Mouse (Mus musculus): ENCODE data around the gene Tmem132d. TPM values are rescaled to one million over a fixed set of nuclear protein-coding genes. Genes with fewer than 3 reads are reported as not detected.

Tmem132d gene
- polyA plus RNA-seq (2014; fragmentation: Nextera tagmentation; extraction: Ambion mirVana), result 0.15 and 0.20 TPM in 2 replicates

DNA sequence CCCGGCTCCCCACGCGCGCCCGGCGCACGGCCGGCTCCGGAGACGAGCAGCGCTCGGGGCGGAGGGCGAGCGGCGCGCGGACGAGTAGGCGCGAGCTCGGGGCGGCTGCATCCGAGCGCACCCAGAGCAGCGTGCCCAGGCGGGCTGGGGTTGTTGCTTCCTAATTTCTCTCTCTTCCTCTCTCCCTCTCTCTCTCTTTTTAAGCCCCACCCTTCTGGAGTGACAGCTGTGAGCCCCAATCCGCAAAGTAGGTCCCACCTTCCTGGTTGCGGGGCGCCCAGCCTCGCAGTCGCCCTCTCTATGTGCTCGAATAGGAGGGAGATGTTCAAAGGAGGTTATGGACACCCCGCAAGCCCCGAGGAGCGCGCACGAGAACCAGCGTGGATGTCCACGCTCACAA is at the start of gene Tmem132d:
Gene Tmem132d, minus strand, starts transcription at position 162 of the 400 bp plus-strand sequence.
- DNase-seq (ENCODE audit: low spot score), result no peak
- H3K9me3 ChIP-seq (ENCODE audit: control insufficient read depth, low read length), result no peaks in the 10 kb centered on the region
- 1% methylated on average over 39 of the region's 40 CpGs for WGBS
- ATAC-seq (replicated peaks; ENCODE audit: low FRiP score, low TSS enrichment, low read depth), result no peak
- H3K4me1 ChIP-seq (replicated peaks; ENCODE audit: control insufficient read depth, insufficient read depth, low read length), result no peaks in the 10 kb centered on the region
- 0 out of 2 replicates have a peak within 1 kb of the TSS, but pooled peaks have one; percentile 13 for H3K9ac ChIP-seq (ENCODE audit: low read length)
- H3K4me2 ChIP-seq (ENCODE audit: low read length), result peak within 1 kb of the TSS; percentile 53
- peaks cover 65% of the 10 kb centered on the region for H3K27me3 ChIP-seq (replicated peaks; ENCODE audit: control insufficient read depth, insufficient read depth, low read length)
- peak within 1 kb of the TSS; percentile 30 for H3K4me3 ChIP-seq (ENCODE audit: low read depth, low read length)
- H3K27ac ChIP-seq (ENCODE audit: low read depth), result no peak within 1 kb of the TSS
- no peaks in the 10 kb centered on the region for H3K36me3 ChIP-seq (ENCODE audit: control insufficient read depth, insufficient read depth, low read length)

DNA sequence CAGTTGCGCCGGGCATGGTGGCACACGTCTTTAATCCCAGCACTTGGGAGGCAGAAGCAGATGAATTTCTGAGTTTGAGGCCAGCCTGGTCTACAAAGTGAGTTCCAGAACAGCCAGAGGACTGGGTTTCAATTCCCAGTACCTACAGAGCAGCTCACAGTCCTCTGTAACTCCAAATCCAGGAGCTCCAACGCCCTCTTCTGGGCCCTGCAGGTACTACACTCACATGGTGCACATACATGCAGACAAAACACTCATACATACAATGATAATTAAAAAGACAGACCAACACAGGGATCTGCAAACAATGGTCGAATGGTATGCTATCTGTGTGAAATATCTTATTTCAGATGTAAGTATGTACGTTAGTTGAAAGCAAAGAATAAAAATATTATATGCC is 47.9 kb upstream of the Tmem132d start:
- no peaks in the 10 kb centered on the region for H3K4me1 ChIP-seq (replicated peaks; ENCODE audit: control insufficient read depth, insufficient read depth, low read length)
- no peak for ATAC-seq (replicated peaks; ENCODE audit: low FRiP score, low TSS enrichment, low read depth)
- no peak overlapping the region for H3K4me2 ChIP-seq (ENCODE audit: low read length)
- H3K36me3 ChIP-seq (ENCODE audit: control insufficient read depth, insufficient read depth, low read length), result no peaks in the 10 kb centered on the region
- H3K27ac ChIP-seq (ENCODE audit: low read depth), result no peak overlapping the region
- 84% methylated on average over 6 of the region's 6 CpGs for WGBS
- peaks cover 22% of the 10 kb centered on the region for H3K27me3 ChIP-seq (replicated peaks; ENCODE audit: control insufficient read depth, insufficient read depth, low read length)
- H3K9ac ChIP-seq (ENCODE audit: low read length), result no peak overlapping the region
- no peak overlapping the region for H3K4me3 ChIP-seq (ENCODE audit: low read depth, low read length)
- no peak for DNase-seq (ENCODE audit: low spot score)
- no peaks in the 10 kb centered on the region for H3K9me3 ChIP-seq (ENCODE audit: control insufficient read depth, low read length)

DNA sequence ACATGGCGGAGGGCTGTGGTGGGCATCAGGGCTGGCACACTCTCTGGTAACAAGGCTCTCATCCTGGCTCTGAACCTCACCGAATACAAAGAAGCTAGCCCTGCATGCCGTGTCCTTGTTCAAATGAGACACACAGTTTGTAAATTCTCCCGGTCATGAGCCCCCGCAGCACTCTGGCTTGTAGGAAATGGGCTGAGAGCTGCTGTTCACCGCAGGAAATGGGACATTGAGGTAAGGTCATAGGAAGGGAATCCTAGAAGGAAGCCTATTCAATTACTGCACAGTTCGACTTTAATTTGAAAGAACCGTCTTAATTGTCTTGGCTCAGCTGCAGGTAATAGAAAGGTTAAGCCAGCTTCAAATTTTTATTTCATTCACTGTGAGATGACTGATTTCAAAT is 42.5 kb upstream of the Tmem132d start:
- no peak overlapping the region for H3K27ac ChIP-seq (ENCODE audit: low read depth)
- H3K4me1 ChIP-seq (replicated peaks; ENCODE audit: control insufficient read depth, insufficient read depth, low read length), result no peaks in the 10 kb centered on the region
- no peaks in the 10 kb centered on the region for H3K9me3 ChIP-seq (ENCODE audit: control insufficient read depth, low read length)
- no peaks in the 10 kb centered on the region for H3K36me3 ChIP-seq (ENCODE audit: control insufficient read depth, insufficient read depth, low read length)
- no peak overlapping the region for H3K9ac ChIP-seq (ENCODE audit: low read length)
- ATAC-seq (replicated peaks; ENCODE audit: low FRiP score, low TSS enrichment, low read depth), result no peak
- no peak overlapping the region for H3K4me2 ChIP-seq (ENCODE audit: low read length)
- WGBS, result 87% methylated on average over 8 of the region's 8 CpGs
- DNase-seq (ENCODE audit: low spot score), result no peak
- H3K27me3 ChIP-seq (replicated peaks; ENCODE audit: control insufficient read depth, insufficient read depth, low read length), result no peaks in the 10 kb centered on the region
- no peak overlapping the region for H3K4me3 ChIP-seq (ENCODE audit: low read depth, low read length)

DNA sequence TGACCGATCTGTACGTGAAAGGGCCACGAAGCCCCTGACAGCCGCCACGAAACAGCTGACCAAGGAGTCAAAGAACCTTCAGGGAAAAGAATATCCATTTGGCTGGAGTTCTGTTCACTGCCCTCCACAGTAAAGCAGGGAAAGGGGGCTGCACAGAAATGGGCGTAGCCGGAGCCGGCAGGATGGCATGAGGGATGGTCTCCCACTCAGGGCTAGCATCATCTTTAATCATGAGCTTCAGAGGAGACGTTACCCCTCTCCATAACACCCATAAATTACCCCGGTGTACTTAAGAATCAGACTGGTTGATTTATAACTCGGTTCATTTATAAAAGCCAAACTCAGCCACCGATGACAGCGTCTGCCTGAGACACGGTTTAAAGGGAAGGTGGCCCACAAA is 36.9 kb upstream of the Tmem132d start:
- ATAC-seq (replicated peaks; ENCODE audit: low FRiP score, low TSS enrichment, low read depth), result no peak
- Histone ChIP-seq H3K36me3 (ENCODE audit: control insufficient read depth, insufficient read depth, low read length) (no peaks in the 10 kb centered on the region), H3K4me2 (ENCODE audit: low read length) (no peak overlapping the region), H3K27me3 (replicated peaks; ENCODE audit: control insufficient read depth, insufficient read depth, low read length) (no peaks in the 10 kb centered on the region), H3K9ac (ENCODE audit: low read length) (no peak overlapping the region), H3K4me3 (ENCODE audit: low read depth, low read length) (no peak overlapping the region), H3K27ac (ENCODE audit: low read depth) (no peak overlapping the region), H3K4me1 (replicated peaks; ENCODE audit: control insufficient read depth, insufficient read depth, low read length) (no peaks in the 10 kb centered on the region), H3K9me3 (ENCODE audit: control insufficient read depth, low read length) (no peaks in the 10 kb centered on the region)
- no peak for DNase-seq (ENCODE audit: low spot score)
- 46% methylated on average over 14 of the region's 14 CpGs for WGBS

DNA sequence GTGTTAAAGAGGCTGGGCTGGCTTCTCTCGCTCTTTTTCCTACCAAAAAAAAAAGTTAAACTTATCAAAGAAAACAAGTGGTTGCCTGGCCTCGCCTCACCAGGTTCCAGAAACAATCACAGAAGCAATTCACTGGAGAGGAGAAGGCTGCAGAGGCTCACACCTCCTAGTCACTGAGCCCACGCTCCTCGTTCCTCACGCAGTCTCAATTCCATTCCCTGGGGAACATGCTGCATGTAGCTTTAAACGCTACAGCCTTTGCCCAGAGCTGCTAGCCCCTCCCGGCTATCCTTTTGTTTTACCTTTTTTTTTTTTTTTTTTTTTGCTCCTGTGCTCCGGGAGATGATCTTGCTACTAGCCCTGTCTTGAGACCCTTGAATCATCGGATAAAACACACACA is 31.6 kb upstream of the Tmem132d start:
- Histone ChIP-seq H3K9me3 (ENCODE audit: control insufficient read depth, low read length) (no peaks in the 10 kb centered on the region), H3K36me3 (ENCODE audit: control insufficient read depth, insufficient read depth, low read length) (no peaks in the 10 kb centered on the region), H3K4me2 (ENCODE audit: low read length) (no peak overlapping the region), H3K27me3 (replicated peaks; ENCODE audit: control insufficient read depth, insufficient read depth, low read length) (no peaks in the 10 kb centered on the region), H3K27ac (ENCODE audit: low read depth) (no peak overlapping the region), H3K9ac (ENCODE audit: low read length) (no peak overlapping the region), H3K4me1 (replicated peaks; ENCODE audit: control insufficient read depth, insufficient read depth, low read length) (no peaks in the 10 kb centered on the region), H3K4me3 (ENCODE audit: low read depth, low read length) (no peak overlapping the region)
- WGBS, result 10% methylated on average over 9 of the region's 9 CpGs
- ATAC-seq (replicated peaks; ENCODE audit: low FRiP score, low TSS enrichment, low read depth) (no peak), DNase-seq (ENCODE audit: low spot score) (no peak)

DNA sequence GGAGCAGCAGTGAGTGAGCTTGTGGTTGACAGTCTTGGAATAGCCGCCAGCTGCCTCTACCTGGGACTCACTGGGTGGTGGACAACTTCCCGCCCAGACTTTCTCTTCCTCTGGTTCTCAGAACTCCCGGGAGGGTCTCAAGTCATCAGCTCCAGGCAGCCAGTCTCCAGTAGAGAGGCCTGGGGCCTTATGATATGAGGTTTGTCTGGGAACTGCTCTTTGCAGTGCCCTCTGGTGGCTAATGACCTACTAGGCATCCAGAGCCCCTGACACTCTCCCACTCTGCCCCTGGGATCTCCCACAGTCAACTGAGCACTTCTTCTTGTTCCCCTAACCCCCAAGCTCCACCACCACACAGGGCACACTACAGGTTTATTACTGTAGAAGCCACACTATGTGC is 27.7 kb upstream of the Tmem132d start:
- Histone ChIP-seq H3K27ac (ENCODE audit: low read depth) (no peak overlapping the region), H3K4me1 (replicated peaks; ENCODE audit: control insufficient read depth, insufficient read depth, low read length) (no peaks in the 10 kb centered on the region), H3K4me3 (ENCODE audit: low read depth, low read length) (no peak overlapping the region), H3K36me3 (ENCODE audit: control insufficient read depth, insufficient read depth, low read length) (no peaks in the 10 kb centered on the region), H3K9me3 (ENCODE audit: control insufficient read depth, low read length) (no peaks in the 10 kb centered on the region), H3K9ac (ENCODE audit: low read length) (no peak overlapping the region), H3K4me2 (ENCODE audit: low read length) (no peak overlapping the region), H3K27me3 (replicated peaks; ENCODE audit: control insufficient read depth, insufficient read depth, low read length) (no peaks in the 10 kb centered on the region)
- DNase-seq (ENCODE audit: low spot score), result no peak
- 49% methylated on average over 3 of the region's 3 CpGs for WGBS
- no peak for ATAC-seq (replicated peaks; ENCODE audit: low FRiP score, low TSS enrichment, low read depth)

DNA sequence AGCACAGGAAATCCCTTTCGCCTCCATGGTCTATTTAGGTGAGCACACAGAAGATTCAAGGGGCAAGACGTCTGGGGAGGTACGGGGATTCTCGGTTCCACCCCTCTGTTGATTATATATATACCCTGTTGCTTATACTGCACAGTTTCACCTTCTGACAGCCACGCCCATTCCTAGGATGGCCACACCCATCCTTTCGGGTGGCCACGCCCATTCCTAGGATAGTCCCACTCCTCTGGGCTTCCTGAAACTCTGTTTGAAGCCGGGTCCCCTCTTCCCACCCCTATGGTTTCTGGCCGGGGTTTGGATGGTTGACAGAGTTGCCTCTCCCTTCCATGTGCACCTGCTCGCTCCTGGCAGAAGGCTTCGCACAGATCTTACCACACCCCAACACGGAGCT is 22.9 kb upstream of the Tmem132d start:
- no peak overlapping the region for H3K4me3 ChIP-seq (ENCODE audit: low read depth, low read length)
- WGBS, result 68% methylated on average over 12 of the region's 12 CpGs
- H3K36me3 ChIP-seq (ENCODE audit: control insufficient read depth, insufficient read depth, low read length), result no peaks in the 10 kb centered on the region
- H3K9ac ChIP-seq (ENCODE audit: low read length), result no peak overlapping the region
- H3K4me1 ChIP-seq (replicated peaks; ENCODE audit: control insufficient read depth, insufficient read depth, low read length), result no peaks in the 10 kb centered on the region
- H3K27me3 ChIP-seq (replicated peaks; ENCODE audit: control insufficient read depth, insufficient read depth, low read length), result 0 out of 2 replicates have a peak, but pooled peaks cover 5% of the 10 kb centered on the region
- H3K27ac ChIP-seq (ENCODE audit: low read depth), result no peak overlapping the region
- ATAC-seq (replicated peaks; ENCODE audit: low FRiP score, low TSS enrichment, low read depth) (no peak), DNase-seq (ENCODE audit: low spot score) (no peak)
- H3K9me3 ChIP-seq (ENCODE audit: control insufficient read depth, low read length), result no peaks in the 10 kb centered on the region
- no peak overlapping the region for H3K4me2 ChIP-seq (ENCODE audit: low read length)

DNA sequence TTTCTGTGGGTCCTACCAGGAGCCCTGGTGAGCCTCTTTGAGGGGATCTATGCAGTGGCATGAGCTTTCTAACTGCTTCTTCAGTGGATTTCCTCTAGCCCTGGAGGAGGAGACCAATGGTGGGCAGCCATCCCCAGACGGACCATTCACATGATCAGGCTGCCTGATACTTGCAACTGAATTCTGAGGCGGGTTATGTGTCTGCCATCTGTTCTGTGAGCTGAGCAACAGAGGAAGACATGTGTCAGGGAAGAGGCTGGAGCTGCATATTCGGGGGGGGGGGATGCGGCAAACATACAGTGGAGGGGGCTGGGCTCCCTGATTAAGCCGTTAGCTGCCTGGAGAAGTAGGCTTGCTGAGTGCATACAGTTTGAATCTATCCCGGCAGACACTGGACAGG is 19.3 kb upstream of the Tmem132d start:
- DNase-seq (ENCODE audit: low spot score), result no peak
- Histone ChIP-seq H3K27me3 (replicated peaks; ENCODE audit: control insufficient read depth, insufficient read depth, low read length) (0 out of 2 replicates have a peak, but pooled peaks cover 5% of the 10 kb centered on the region), H3K9ac (ENCODE audit: low read length) (no peak overlapping the region), H3K27ac (ENCODE audit: low read depth) (no peak overlapping the region), H3K4me1 (replicated peaks; ENCODE audit: control insufficient read depth, insufficient read depth, low read length) (no peaks in the 10 kb centered on the region), H3K9me3 (ENCODE audit: control insufficient read depth, low read length) (no peaks in the 10 kb centered on the region), H3K36me3 (ENCODE audit: control insufficient read depth, insufficient read depth, low read length) (no peaks in the 10 kb centered on the region), H3K4me3 (ENCODE audit: low read depth, low read length) (no peak overlapping the region), H3K4me2 (ENCODE audit: low read length) (no peak overlapping the region)
- no peak for ATAC-seq (replicated peaks; ENCODE audit: low FRiP score, low TSS enrichment, low read depth)
- 44% methylated on average over 6 of the region's 6 CpGs for WGBS

DNA sequence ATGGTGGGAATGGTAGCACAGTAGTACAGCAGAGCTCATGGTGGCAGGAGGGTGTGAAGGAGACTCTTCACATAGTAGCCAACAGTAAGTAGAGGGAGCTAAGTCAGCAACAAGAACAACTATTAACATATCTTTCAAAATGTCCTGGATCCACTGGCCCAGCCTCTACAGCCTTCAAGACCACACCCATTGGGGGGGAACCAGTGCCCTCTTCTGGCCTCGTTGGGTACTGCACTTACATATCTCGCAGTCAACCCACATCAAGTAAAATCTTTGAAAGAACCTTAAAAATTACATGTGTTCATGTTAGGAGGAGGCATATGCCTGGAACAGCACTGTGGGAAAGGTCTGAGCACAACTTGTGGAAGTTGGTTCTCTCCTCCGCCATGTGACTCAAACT is 17.9 kb upstream of the Tmem132d start:
- no peak for DNase-seq (ENCODE audit: low spot score)
- Histone ChIP-seq H3K9me3 (ENCODE audit: control insufficient read depth, low read length) (no peaks in the 10 kb centered on the region), H3K4me3 (ENCODE audit: low read depth, low read length) (no peak overlapping the region), H3K27ac (ENCODE audit: low read depth) (no peak overlapping the region), H3K27me3 (replicated peaks; ENCODE audit: control insufficient read depth, insufficient read depth, low read length) (0 out of 2 replicates have a peak, but pooled peaks cover 8% of the 10 kb centered on the region), H3K9ac (ENCODE audit: low read length) (no peak overlapping the region), H3K36me3 (ENCODE audit: control insufficient read depth, insufficient read depth, low read length) (no peaks in the 10 kb centered on the region), H3K4me2 (ENCODE audit: low read length) (no peak overlapping the region), H3K4me1 (replicated peaks; ENCODE audit: control insufficient read depth, insufficient read depth, low read length) (no peaks in the 10 kb centered on the region)
- WGBS, result 71% methylated on average over 3 of the region's 3 CpGs
- no peak for ATAC-seq (replicated peaks; ENCODE audit: low FRiP score, low TSS enrichment, low read depth)
